In the genomic region with DNA sequence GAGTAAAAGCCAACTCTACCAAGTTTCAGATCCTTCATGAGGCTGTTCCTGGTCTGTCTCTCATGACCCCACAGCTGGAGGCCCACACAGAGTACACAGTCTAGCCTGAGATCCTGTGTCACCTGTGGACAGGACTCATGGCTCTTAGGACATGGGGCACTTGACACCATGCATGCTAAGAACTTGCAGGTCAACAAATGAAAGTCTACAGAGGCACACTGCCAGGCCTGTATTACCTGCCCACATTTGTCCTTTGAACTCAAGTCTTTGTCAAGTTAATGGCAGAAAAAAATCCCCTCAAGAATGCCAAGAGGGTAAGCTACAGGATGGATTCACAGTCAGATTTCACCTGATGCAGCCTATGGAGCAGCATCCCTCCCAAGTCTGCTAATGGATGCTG, we compare ENCODE assay signal across 18 mouse cellular contexts.
"Had no signal": no experiment of that assay in that cellular context is flagged by ENCODE, and none has a peak within 500 bp of the region (broad histone marks: within the 10 kb centered on the region; RNA-seq: fewer than 3 reads in every experiment).

No protein-coding gene starts in this region.

- H3K27me3 ChIP-seq: midbrain, embryonic 12.5 days; neural tube, embryonic 13.5 days; neural tube, embryonic 15.5 days had no signal

- H3K4me2 ChIP-seq: lung, embryonic 14.5 days; midbrain, embryonic 12.5 days; neural tube, embryonic 13.5 days; neural tube, embryonic 15.5 days had no signal

- H3K9ac ChIP-seq: lung, embryonic 14.5 days; midbrain, embryonic 12.5 days; neural tube, embryonic 13.5 days; neural tube, embryonic 15.5 days had no signal

- H3K27ac ChIP-seq: midbrain, embryonic 10.5 days; midbrain, embryonic 12.5 days; neural tube, embryonic 13.5 days; neural tube, embryonic 15.5 days had no signal

- ATAC-seq: midbrain, embryonic 16.5 days had no signal

- H3K4me1 ChIP-seq: midbrain, embryonic 10.5 days; midbrain, embryonic 12.5 days had no signal

- H3K4me3 ChIP-seq: midbrain, embryonic 10.5 days; midbrain, embryonic 12.5 days; myocyte; neural tube, embryonic 13.5 days; neural tube, embryonic 15.5 days had no signal

- H3K36me3 ChIP-seq: neural tube, embryonic 13.5 days; neural tube, embryonic 15.5 days had no signal

- H3K9me3 ChIP-seq: midbrain, embryonic 10.5 days; midbrain, embryonic 12.5 days; neural tube, embryonic 13.5 days; neural tube, embryonic 15.5 days had no signal

- DNase-seq: lung, embryonic 14.5 days; lung, postnatal 10 days; lung, postnatal 4 days; midbrain, embryonic 14.5 days; retina, postnatal 1 day; right cerebral cortex, adult 18-20 months; right cerebral cortex, postnatal 25 days; right cerebral cortex, postnatal 4 days; spleen, adult 18-20 months; thymus, adult 18-20 months; thymus, postnatal 14 days; thymus, postnatal 36 days had no signal
